Mouse (Mus musculus) CH12.LX (cell line): ENCODE results near the gene Mast3. TPM values are rescaled to one million over a fixed set of nuclear protein-coding genes. Genes with fewer than 3 reads are reported as not detected.
A peak's percentile ranks its signal among the peaks of the same experiment; 100 is the strongest.

Experiments
- DNase-seq: peaks from one replicate; pipeline ENCODE4 v3.0.0-alpha.2; 2013; ENCODE audit errors: extremely low read depth
- H3K27ac ChIP-seq: 2 replicates; pipeline ENCODE4 v1.5.1; 2012; ENCODE audit warnings: low read depth, mild to moderate bottlenecking, control low read depth, moderate library complexity; ENCODE audit not compliant: insufficient read depth
- H3K27me3 ChIP-seq: replicated peaks from 2 replicates; pipeline ENCODE3; 2012; ENCODE audit warnings: inconsistent platforms
- H3K36me3 ChIP-seq, 2 experiments: replicated peaks in 1 of 2; 2 replicates each; pipeline versions ENCODE3 to v1.6.1; 2012; ENCODE audit warnings: inconsistent platforms in 1 of 2, low read length in 1 of 2, mild to moderate bottlenecking in 1 of 2, mixed read lengths in 1 of 2, moderate library complexity in 1 of 2; ENCODE audit not compliant: control insufficient read depth in 1 of 2, insufficient read depth in 1 of 2
- H3K4me1 ChIP-seq, 2 experiments: 2 replicates each; pipeline ENCODE4 v1.6.1; 2012; ENCODE audit warnings: inconsistent platforms in 1 of 2, moderate library complexity in 1 of 2; ENCODE audit not compliant: insufficient read depth in 2 of 2, control insufficient read depth in 1 of 2
- H3K4me2 ChIP-seq: 2 replicates; pipeline ENCODE4 v1.6.1; 2012; ENCODE audit warnings: low read depth, mild to moderate bottlenecking, control low read depth; ENCODE audit not compliant: poor library complexity, insufficient read depth, severe bottlenecking
- H3K4me3 ChIP-seq, 3 experiments: fragments of 150-350 bp in 1 of 3; sonication (generic) in 1 of 3; replicated peaks in 1 of 3; 2 replicates each; pipeline versions ENCODE3 to v1.5.1; 2011 to 2012; ENCODE audit warnings: low read depth in 2 of 3, low read length in 2 of 3, mild to moderate bottlenecking in 2 of 3, moderate library complexity in 2 of 3, control low read depth in 1 of 3, improper control_type of control experiment in 1 of 3, inconsistent platforms in 1 of 3, mixed read lengths in 1 of 3; ENCODE audit not compliant: poor library complexity in 1 of 3
- H3K79me2 ChIP-seq: replicated peaks from 2 replicates; pipeline ENCODE4 v1.6.1; 2012; ENCODE audit warnings: mild to moderate bottlenecking, moderate library complexity; ENCODE audit not compliant: control insufficient read depth, poor library complexity, insufficient read depth, severe bottlenecking; ENCODE audit errors: extremely low read depth
- H3K9ac ChIP-seq: 2 replicates; pipeline ENCODE4 v1.6.1; 2012; ENCODE audit warnings: low read depth, mild to moderate bottlenecking, control low read depth, moderate library complexity; ENCODE audit not compliant: insufficient read depth
- H3K9me3 ChIP-seq: replicated peaks from 2 replicates; pipeline ENCODE3; 2012; ENCODE audit warnings: low read length, inconsistent platforms, mixed read lengths
- CHD1 ChIP-seq: IDR thresholded peaks from 2 replicates; pipeline ENCODE4 v1.6.1; 2012; ENCODE audit warnings: low read depth, low read length, improper control_type of control experiment, inconsistent platforms
- CHD2 ChIP-seq: IDR thresholded peaks from 2 replicates; pipeline ENCODE4 v1.6.1; 2011; ENCODE audit warnings: low read length, improper control_type of control experiment
- CTCF ChIP-seq, 2 experiments: IDR thresholded peaks in 1 of 2; conservative IDR thresholded peaks in 1 of 2; 2 replicates each; pipeline ENCODE4 v1.5.1; 2011 to 2012; ENCODE audit warnings: low read depth in 2 of 2, low read length in 2 of 2, improper control_type of control experiment in 1 of 2, inconsistent platforms in 1 of 2, mild to moderate bottlenecking in 1 of 2, moderate library complexity in 1 of 2
- E2F4 ChIP-seq: IDR thresholded peaks from 2 replicates; pipeline ENCODE4 v1.6.1; 2011; ENCODE audit warnings: low read depth, low read length, improper control_type of control experiment; ENCODE audit not compliant: insufficient replicate concordance
- ELF1 ChIP-seq: IDR thresholded peaks from 2 replicates; pipeline ENCODE4 v1.6.1; 2014; ENCODE audit warnings: low read depth, mild to moderate bottlenecking, inconsistent platforms, low read length, improper control_type of control experiment
- EP300 ChIP-seq: IDR thresholded peaks from 2 replicates; pipeline ENCODE4 v1.6.1; 2011; ENCODE audit warnings: low read length, improper control_type of control experiment
- ETS1 ChIP-seq: conservative IDR thresholded peaks from 2 replicates; pipeline ENCODE4 v1.6.1; 2012; ENCODE audit warnings: low read depth, mild to moderate bottlenecking, inconsistent platforms, low read length, improper control_type of control experiment, moderate library complexity
- HCFC1 ChIP-seq: IDR thresholded peaks from 2 replicates; pipeline ENCODE4 v1.6.1; 2012; ENCODE audit warnings: low read depth, mild to moderate bottlenecking, inconsistent platforms, low read length, improper control_type of control experiment
- IRF4 ChIP-seq: IDR thresholded peaks from 2 replicates; pipeline ENCODE4 v1.6.1; 2014; ENCODE audit warnings: low read depth, mild to moderate bottlenecking, inconsistent platforms, low read length, improper control_type of control experiment
- JUND ChIP-seq: conservative IDR thresholded peaks from 2 replicates; pipeline ENCODE4 v1.6.1; 2011; ENCODE audit warnings: low read depth, low read length, improper control_type of control experiment
- MAFK ChIP-seq: IDR thresholded peaks from 2 replicates; pipeline ENCODE4 v1.6.1; 2011; ENCODE audit warnings: low read length, improper control_type of control experiment; ENCODE audit not compliant: insufficient replicate concordance
- MAX ChIP-seq: IDR thresholded peaks from 2 replicates; pipeline ENCODE4 v1.6.1; 2011; ENCODE audit warnings: low read length, improper control_type of control experiment
- MEF2A ChIP-seq: IDR thresholded peaks from 2 replicates; pipeline ENCODE4 v1.6.1; 2014; ENCODE audit warnings: low read depth, mild to moderate bottlenecking, inconsistent platforms, low read length, improper control_type of control experiment, borderline replicate concordance
- MXI1 ChIP-seq: IDR thresholded peaks from 2 replicates; pipeline ENCODE4 v1.6.1; 2011; ENCODE audit warnings: mild to moderate bottlenecking, low read depth, low read length, improper control_type of control experiment
- MYC ChIP-seq: IDR thresholded peaks from 2 replicates; pipeline ENCODE4 v1.6.1; 2011; ENCODE audit warnings: low read depth, mild to moderate bottlenecking, improper control_type of control experiment, low read length
- NELFE ChIP-seq: IDR thresholded peaks from 2 replicates; pipeline ENCODE4 v1.6.1; 2011; ENCODE audit warnings: low read depth, low read length, improper control_type of control experiment
- NRF1 ChIP-seq: IDR thresholded peaks from 2 replicates; pipeline ENCODE4 v1.6.1; 2014; ENCODE audit warnings: low read depth, mild to moderate bottlenecking, inconsistent platforms, low read length, improper control_type of control experiment, moderate library complexity
- RAD21 ChIP-seq: IDR thresholded peaks from 2 replicates; pipeline ENCODE4 v1.6.1; 2011; ENCODE audit warnings: low read depth, mild to moderate bottlenecking, low read length, improper control_type of control experiment, moderate library complexity
- RCOR1 ChIP-seq: conservative IDR thresholded peaks from 2 replicates; pipeline ENCODE4 v1.6.1; 2012; ENCODE audit warnings: low read depth, mild to moderate bottlenecking, inconsistent platforms, low read length, improper control_type of control experiment
- SMC3 ChIP-seq: IDR thresholded peaks from 2 replicates; pipeline ENCODE4 v1.6.1; 2011; ENCODE audit warnings: low read depth, low read length, improper control_type of control experiment
- TBP ChIP-seq: conservative IDR thresholded peaks from 2 replicates; pipeline ENCODE4 v1.6.1; 2011; ENCODE audit warnings: low read depth, low read length, improper control_type of control experiment
- TCF12 ChIP-seq: IDR thresholded peaks from 2 replicates; pipeline ENCODE4 v1.6.1; 2014; ENCODE audit warnings: low read depth, mild to moderate bottlenecking, inconsistent platforms, low read length, improper control_type of control experiment
- UBTF ChIP-seq: IDR thresholded peaks from 2 replicates; pipeline ENCODE4 v1.6.1; 2012; ENCODE audit warnings: low read depth, mild to moderate bottlenecking, inconsistent platforms, low read length, improper control_type of control experiment, moderate library complexity
- USF1 ChIP-seq: IDR thresholded peaks from 2 replicates; pipeline ENCODE4 v1.6.1; 2014; ENCODE audit warnings: low read depth, mild to moderate bottlenecking, inconsistent platforms, low read length, improper control_type of control experiment
- USF2 ChIP-seq: conservative IDR thresholded peaks from 2 replicates; pipeline ENCODE4 v1.6.1; 2011; ENCODE audit warnings: low read depth, low read length, improper control_type of control experiment
- ZMIZ1 ChIP-seq: IDR thresholded peaks from 2 replicates; pipeline ENCODE4 v1.6.1; 2012; ENCODE audit warnings: low read depth, mild to moderate bottlenecking, inconsistent platforms, low read length, improper control_type of control experiment
- dilution Hi-C: fragments of 300-500 bp; cut with MboI; formaldehyde crosslinking; loops from 2 replicates; pipeline ENCODE4 v1.14.3; 2020; ENCODE audit warnings: low sequenced_read_pairs; ENCODE audit not compliant: extremely low pct_unique_long_range_greater_than_20kb, extremely low pct_ligation_motif_present
- in situ Hi-C: fragments of 300-500 bp; cut with MboI; formaldehyde crosslinking; loops from 3 replicates; pipeline ENCODE4 v1.14.3; 2019; ENCODE audit warnings: low sequenced_read_pairs, low pct_ligation_motif_present, low pct_unique_long_range_greater_than_20kb, mixed read lengths
- polyA plus RNA-seq: library from polyadenylated mRNA; unstranded; fragments of >175 nt; gene quantifications from 2 replicates; pipeline ENCODE4 v1.2.1, GENCODE M21; 2012; ENCODE audit warnings: low read depth; ENCODE audit not compliant: insufficient read length
- total RNA-seq, 2 experiments: library from RNA; depleted of rRNA; stranded (reverse); fragments of 300-350 nt in 1 of 2; fragments of >200 nt in 1 of 2; gene quantifications; 2 replicates each; pipeline ENCODE4 v1.2.3; 2012 to 2014

Mast3 gene
- total and polyA plus RNA-seq, 3 experiments: 7.0 to 23.4 (median 11.6) TPM

DNA sequence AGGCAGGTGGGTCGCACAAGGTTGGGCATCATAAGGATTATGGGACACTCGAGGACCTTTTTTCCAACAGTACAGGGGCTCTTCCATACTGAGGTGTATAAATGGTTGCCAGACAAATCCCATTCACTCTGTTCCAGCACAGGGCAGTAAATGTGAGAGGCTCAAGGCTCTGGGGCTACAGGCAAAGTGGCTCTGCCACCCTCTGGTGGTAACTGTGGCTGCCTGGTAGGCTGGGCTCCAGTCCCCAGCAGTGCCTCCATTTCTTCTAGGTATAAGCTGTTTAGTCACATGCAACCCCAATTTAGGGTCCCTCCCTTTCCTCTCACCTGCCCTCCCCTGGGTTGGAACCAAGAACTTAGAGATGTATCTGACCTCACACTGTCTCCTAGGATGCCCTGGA lies 9.5 kb downstream of the Mast3 start:
- H3K79me2 ChIP-seq: peaks cover 4% of the 10 kb centered on the region; the same call in 1 of the 2 replicates
- in situ Hi-C loops (no loop called here), dilution Hi-C loops (no loop called here)
- H3K27ac ChIP-seq: no peak overlapping the region
- no peaks in the 10 kb centered on the region for H3K9me3 ChIP-seq
- H3K4me1 ChIP-seq: peaks cover 20 to 38% of the 10 kb centered on the region in 2 experiments
- H3K9ac ChIP-seq: no peak overlapping the region
- H3K4me2 ChIP-seq: no peak overlapping the region
- DNase-seq: no peak
- H3K36me3 ChIP-seq: peaks cover 0 to 6% of the 10 kb centered on the region in 2 experiments
- peaks cover 39% of the 10 kb centered on the region for H3K27me3 ChIP-seq
- no peak overlapping the region for H3K4me3 ChIP-seq
- no peak for TF ChIP-seq EP300
- TF ChIP-seq USF1: no peak
- peak in 1 of 2 experiments; percentile 43; a peak in 2 of 4 replicates for TF ChIP-seq CTCF (conservative IDR thresholded peaks at IDR 0.05 in 1 of 2, IDR thresholded peaks at IDR 0.05 in 1 of 2; ENCODE audit: low read depth in 2 of 2, low read length in 2 of 2)
- no peak for TF ChIP-seq MEF2A
- TF ChIP-seq ELF1: no peak
- TF ChIP-seq NRF1: no peak
- no peak for TF ChIP-seq NELFE
- TF ChIP-seq MYC: no peak
- TF ChIP-seq RAD21: peak; percentile 27
- TF ChIP-seq MAFK: no peak
- TF ChIP-seq MXI1: no peak
- TF ChIP-seq RCOR1: no peak
- TF ChIP-seq IRF4: no peak
- TF ChIP-seq ZMIZ1: no peak
- no peak for TF ChIP-seq USF2
- no peak for TF ChIP-seq UBTF
- no peak for TF ChIP-seq E2F4
- TF ChIP-seq ETS1: no peak
- TF ChIP-seq SMC3: peak; percentile 47
- no peak for TF ChIP-seq JUND

DNA sequence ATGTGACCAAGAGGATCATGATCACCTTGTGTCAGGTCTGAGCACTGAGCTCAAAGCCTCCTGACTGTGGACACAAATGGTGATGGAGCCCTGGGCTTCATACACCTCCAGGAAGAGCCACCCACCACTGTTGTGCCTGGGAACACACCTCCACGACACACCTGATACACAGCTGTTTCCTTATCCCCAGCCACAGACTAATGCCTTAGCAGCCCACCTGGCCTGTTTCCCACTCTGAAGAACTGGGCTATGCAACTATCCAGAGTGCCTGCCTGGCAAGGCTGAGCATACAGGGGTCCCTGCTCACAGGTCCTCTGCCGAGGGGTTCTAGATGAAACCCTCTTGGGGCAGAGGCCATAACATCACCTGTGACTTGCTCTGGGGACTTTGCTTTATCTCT lies 10.6 kb downstream of the Mast3 start:
- TF ChIP-seq RAD21 (no peak), NRF1 (no peak), HCFC1 (no peak), CHD1 (no peak), ELF1 (no peak), TBP (no peak), NELFE (no peak), TCF12 (no peak), UBTF (no peak), USF1 (no peak), MAFK (no peak), MAX (no peak), CHD2 (no peak)
- Histone ChIP-seq H3K4me3 (no peak overlapping the region), H3K27ac (no peak overlapping the region), H3K4me1 (peaks cover 21 to 40% of the 10 kb centered on the region in 2 experiments), H3K9ac (no peak overlapping the region), H3K27me3 (peaks cover 37% of the 10 kb centered on the region), H3K9me3 (no peaks in the 10 kb centered on the region), H3K4me2 (no peak overlapping the region), H3K36me3 (peaks cover 8 to 16% of the 10 kb centered on the region in 2 experiments), H3K79me2 (peaks cover 4% of the 10 kb centered on the region; the same call in 1 of the 2 replicates)
- in situ Hi-C loops (no loop called here), dilution Hi-C loops (no loop called here)
- no peak for DNase-seq
